Mouse (Mus musculus): ENCODE results near the gene Lpp.

GRCm38 (mm10) chr16:24919349-24920012, 526.2 kb downstream of the Lpp start:
- no peak for TF ChIP-seq EP300 (IDR thresholded peaks at IDR 0.05; ENCODE audit: low read length)
- TF ChIP-seq POLR2A (IDR thresholded peaks at IDR 0.05; ENCODE audit: low read depth, low read length) = no peak
- TF ChIP-seq E2F4 (IDR thresholded peaks at IDR 0.05; ENCODE audit: insufficient replicate concordance, low read depth, low read length) = no peak
- TF ChIP-seq CTCF (conservative IDR thresholded peaks at IDR 0.05 in 1 of 2, IDR thresholded peaks at IDR 0.05 in 1 of 2; ENCODE audit: low read depth in 2 of 2, low read length in 2 of 2) = no peak

All from CH12.LX (cell line).